In the genomic region with DNA sequence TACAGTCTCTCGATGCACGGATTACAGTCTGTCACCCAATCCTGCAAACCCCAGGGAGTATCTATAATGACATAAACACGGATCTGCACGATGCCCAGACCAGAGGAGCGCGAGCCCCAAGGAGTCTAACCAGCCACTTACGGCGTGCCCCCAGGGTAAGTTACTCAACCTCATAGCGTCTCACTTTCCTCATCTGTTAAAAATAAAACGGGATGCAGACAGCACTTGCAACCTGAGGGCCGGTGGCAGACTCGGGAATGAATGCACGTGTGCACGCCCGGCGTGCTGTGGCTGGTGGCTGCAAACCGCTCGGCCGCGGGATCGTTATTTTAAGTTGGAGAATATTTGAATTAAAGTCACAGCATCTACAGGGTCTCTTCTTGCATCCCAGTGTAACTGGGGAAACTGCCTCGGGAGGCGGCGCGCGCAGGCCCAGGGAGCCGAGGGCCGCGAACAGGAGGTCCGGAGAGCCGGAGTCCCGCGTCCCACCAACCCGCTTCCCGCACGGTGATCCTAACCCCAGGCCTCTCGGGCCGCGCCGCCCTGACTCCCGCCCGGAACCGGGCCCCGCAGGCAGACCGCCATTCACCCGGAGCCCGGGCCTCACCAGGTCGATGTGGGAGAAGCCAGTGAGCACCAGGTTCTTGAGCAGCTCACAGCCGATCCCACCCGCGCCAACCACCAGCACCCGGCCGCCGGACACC, we compare ENCODE assay signal across 8 mouse cellular contexts. TPM values are rescaled to one million over a fixed set of nuclear protein-coding genes. Genes with fewer than 3 reads are reported as not detected.
A peak's percentile ranks its signal among the peaks of the same experiment; 100 is the strongest.
DNase-seq lines count a peak whose midpoint lies in the region; ATAC-seq and TF ChIP-seq lines count a peak whose summit lies in the region.

No protein-coding gene starts in this region.

- peaks cover 6% of the 10 kb centered on the region for H3K36me3 ChIP-seq in heart, adult 2 months (ENCODE audit: control insufficient read depth, insufficient read depth, low read length)
- H3K36me3 ChIP-seq in ES-Bruce4 (ENCODE audit: control insufficient read depth, insufficient read depth, low read length, poor library complexity, severe bottlenecking) = peaks cover 21% of the 10 kb centered on the region
- H3K36me3 ChIP-seq in embryonic facial prominence, embryonic 14.5 days (ENCODE audit: control insufficient read depth, insufficient read depth, low read length) = peaks cover 28% of the 10 kb centered on the region
- H3K36me3 ChIP-seq in hindbrain, embryonic 13.5 days = peaks cover 22% of the 10 kb centered on the region
- peaks cover 29% of the 10 kb centered on the region for H3K36me3 ChIP-seq in liver, embryonic 15.5 days (replicated peaks)

- peaks cover 1% of the 10 kb centered on the region for H3K4me1 ChIP-seq in heart, adult 2 months (ENCODE audit: control insufficient read depth, insufficient read depth, low read length)
- no peaks in the 10 kb centered on the region for H3K4me1 ChIP-seq in ES-Bruce4 (ENCODE audit: control insufficient read depth, insufficient read depth, low read length)
- H3K4me1 ChIP-seq in embryonic facial prominence, embryonic 14.5 days (ENCODE audit: control insufficient read depth, insufficient read depth, low read length) = peaks cover 4% of the 10 kb centered on the region; the same call in 1 of the 2 replicates
- peaks cover 13% of the 10 kb centered on the region for H3K4me1 ChIP-seq in hindbrain, embryonic 13.5 days (replicated peaks)
- H3K4me1 ChIP-seq in liver, embryonic 15.5 days (replicated peaks) = peaks cover 26% of the 10 kb centered on the region
- H3K4me1 ChIP-seq in olfactory bulb, adult 2 months (ENCODE audit: control insufficient read depth, insufficient read depth, low read length) = peaks cover 2% of the 10 kb centered on the region; the same call in 1 of the 2 replicates

- TF ChIP-seq CTCF in heart, adult 2 months (IDR thresholded peaks at IDR 0.05) = no peak
- no peak for TF ChIP-seq CTCF in ES-Bruce4 (IDR thresholded peaks at IDR 0.05; ENCODE audit: low read depth, low read length)
- TF ChIP-seq CTCF in olfactory bulb, adult 2 months (IDR thresholded peaks at IDR 0.05; ENCODE audit: insufficient read depth, low read depth, low read length) = no peak

- H3K27ac ChIP-seq in heart, adult 2 months = peak overlapping the region; percentile 88
- H3K27ac ChIP-seq in ES-Bruce4 (ENCODE audit: insufficient read depth, low read length) = peak overlapping the region; percentile 92
- H3K27ac ChIP-seq in embryonic facial prominence, embryonic 14.5 days (replicated peaks; ENCODE audit: low read depth, low read length) = peak overlapping the region; percentile 90
- peak overlapping the region; percentile 91 for H3K27ac ChIP-seq in hindbrain, embryonic 13.5 days
- H3K27ac ChIP-seq in liver, embryonic 15.5 days (replicated peaks) = peak overlapping the region; percentile 85
- H3K27ac ChIP-seq in olfactory bulb, adult 2 months (ENCODE audit: insufficient read depth, low read depth, low read length) = peak overlapping the region; percentile 63

- under 1% methylated on average over 54 of the region's 54 CpGs for WGBS in heart, adult 2 months
- WGBS in embryonic facial prominence, embryonic 14.5 days = under 1% methylated on average over 32 of the region's 54 CpGs
- under 1% methylated on average over 54 of the region's 54 CpGs for WGBS in hindbrain, embryonic 13.5 days
- under 1% methylated on average over 54 of the region's 54 CpGs for WGBS in liver, embryonic 15.5 days (ENCODE audit: insufficient replicate concordance)
- WGBS in olfactory bulb, adult 2 months = under 1% methylated on average over 54 of the region's 54 CpGs

- H3K9me3 ChIP-seq in ES-Bruce4 (replicated peaks; ENCODE audit: control insufficient read depth, insufficient read depth, low read length, poor library complexity, severe bottlenecking) = no peaks in the 10 kb centered on the region
- H3K9me3 ChIP-seq in embryonic facial prominence, embryonic 14.5 days (ENCODE audit: control insufficient read depth, low read length) = no peaks in the 10 kb centered on the region
- no peaks in the 10 kb centered on the region for H3K9me3 ChIP-seq in hindbrain, embryonic 13.5 days
- no peaks in the 10 kb centered on the region for H3K9me3 ChIP-seq in liver, embryonic 15.5 days (replicated peaks)

- H3K9ac ChIP-seq in heart, adult 2 months (ENCODE audit: low read depth, low read length) = peak overlapping the region; percentile 86
- H3K9ac ChIP-seq in ES-Bruce4 (ENCODE audit: low read depth, poor library complexity, severe bottlenecking) = peak overlapping the region; percentile 96
- H3K9ac ChIP-seq in embryonic facial prominence, embryonic 14.5 days (ENCODE audit: low read depth, low read length) = peak overlapping the region; percentile 95
- peak overlapping the region; percentile 96 for H3K9ac ChIP-seq in hindbrain, embryonic 13.5 days
- H3K9ac ChIP-seq in liver, embryonic 15.5 days = peak overlapping the region; percentile 83

- TF ChIP-seq EP300 in heart, adult 2 months (IDR thresholded peaks at IDR 0.05; ENCODE audit: insufficient read depth, low read depth, low read length) = no peak
- TF ChIP-seq EP300 in ES-Bruce4 (IDR thresholded peaks at IDR 0.05; ENCODE audit: insufficient read depth, low read depth, low read length) = no peak

- intact Hi-C loops in heart, adult 2 months (cut with DNase I) = loop anchor here (2.0 to 10.0 kb wide), 3 partner anchors 29 to 217 kb away; a partner anchor contains a TSS

- peak; percentile 72 for ATAC-seq in embryonic facial prominence, embryonic 14.5 days (ENCODE audit: low read depth)
- ATAC-seq in hindbrain, embryonic 13.5 days (ENCODE audit: low FRiP score) = peak; percentile 88
- peak; percentile 82 for ATAC-seq in liver, embryonic 15.5 days (ENCODE audit: insufficient read depth)

- DNase-seq in heart, adult 2 months = peak in 1 of 2 experiments; percentile 49
- DNase-seq in heart, postnatal 4 days = no peak
- peak; percentile 53 for DNase-seq in embryonic facial prominence, embryonic 14.5 days (ENCODE audit: low spot score)
- no peak for DNase-seq in frontal cortex, postnatal 10 days (ENCODE audit: low spot score in 2 of 2)

- no peaks in the 10 kb centered on the region for H3K79me2 ChIP-seq in heart, adult 2 months (replicated peaks; ENCODE audit: control insufficient read depth, insufficient read depth, low read length)

- H3K4me2 ChIP-seq in embryonic facial prominence, embryonic 14.5 days (ENCODE audit: low read depth, low read length) = peak overlapping the region; percentile 78
- H3K4me2 ChIP-seq in hindbrain, embryonic 13.5 days = peak overlapping the region; percentile 93
- H3K4me2 ChIP-seq in liver, embryonic 15.5 days = peak overlapping the region; percentile 90

- H3K4me3 ChIP-seq in heart, adult 2 months = peak overlapping the region; percentile 87
- H3K4me3 ChIP-seq in ES-Bruce4 (ENCODE audit: low read depth, low read length) = peak overlapping the region; percentile 99
- H3K4me3 ChIP-seq in embryonic facial prominence, embryonic 14.5 days (ENCODE audit: low read depth, low read length) = peak overlapping the region; percentile 86
- H3K4me3 ChIP-seq in hindbrain, embryonic 13.5 days = peak overlapping the region; percentile 91
- H3K4me3 ChIP-seq in liver, embryonic 15.5 days (replicated peaks) = peak overlapping the region; percentile 91
- peak overlapping the region; percentile 85 for H3K4me3 ChIP-seq in olfactory bulb, adult 2 months (ENCODE audit: insufficient read depth, low read depth, low read length)

- no peaks in the 10 kb centered on the region for H3K27me3 ChIP-seq in heart, adult 2 months (ENCODE audit: control insufficient read depth, insufficient read depth, low read length)
- H3K27me3 ChIP-seq in ES-Bruce4 (ENCODE audit: control insufficient read depth, insufficient read depth, low read length, poor library complexity, severe bottlenecking) = no peaks in the 10 kb centered on the region
- no peaks in the 10 kb centered on the region for H3K27me3 ChIP-seq in embryonic facial prominence, embryonic 14.5 days (replicated peaks; ENCODE audit: control insufficient read depth, insufficient read depth, low read length)
- no peaks in the 10 kb centered on the region for H3K27me3 ChIP-seq in hindbrain, embryonic 13.5 days
- no peaks in the 10 kb centered on the region for H3K27me3 ChIP-seq in liver, embryonic 15.5 days

- no peak for TF ChIP-seq POLR2A in heart, adult 2 months (IDR thresholded peaks at IDR 0.05; ENCODE audit: insufficient read depth, low read depth, low read length)
- no peak for TF ChIP-seq POLR2A in ES-Bruce4 (IDR thresholded peaks at IDR 0.05; ENCODE audit: insufficient read depth, low read length)
- TF ChIP-seq POLR2A in olfactory bulb, adult 2 months (IDR thresholded peaks at IDR 0.05; ENCODE audit: insufficient read depth, low read depth, low read length) = no peak

RNA-seq across cellular contexts. Expression of a gene that starts 1.5 kb away (rescaled TPM):
- 10 to 100 TPM; 29.9 to 32.9 TPM for total RNA-seq in heart, adult 2 months (2021)
- 19.5 and 38.6 TPM in 2 replicates for polyA plus RNA-seq in heart, adult 2 months (2012; rRNA removed)
- total RNA-seq in heart, postnatal 4 days (2021) = 10 to 100 TPM; 61.8 to 70.6 TPM
- 220 and 223 TPM in 2 replicates for polyA plus RNA-seq in ES-Bruce4 (2011; ENCODE audit: insufficient read depth, insufficient read length, low read depth, missing spikeins)
- polyA plus RNA-seq in embryonic facial prominence, embryonic 14.5 days (2014; fragmentation: Nextera tagmentation; extraction: Ambion mirVana) = 166 and 183 TPM in 2 replicates
- polyA plus RNA-seq in hindbrain, embryonic 13.5 days (2015; fragmentation: Nextera tagmentation; extraction: Ambion mirVana) = 195 and 198 TPM in 2 replicates
- 84.9 and 87.8 TPM in 2 replicates for polyA plus RNA-seq in liver, embryonic 15.5 days (2015; fragmentation: Nextera tagmentation; extraction: Ambion mirVana)
- not detected in 2 replicates for polyA plus RNA-seq in olfactory bulb, adult 2 months (2012; ENCODE audit: insufficient read depth, insufficient read length, low replicate concordance, missing spikeins)

RNA-seq across cellular contexts. Expression of a gene that starts 28.5 kb away (rescaled TPM):
- total RNA-seq in heart, adult 2 months (2021) = 10 to 100 TPM; 14.8 to 20.6 TPM
- polyA plus RNA-seq in heart, adult 2 months (2012; rRNA removed) = 18.8 and 30.0 TPM in 2 replicates
- 10 to 100 TPM; 24.7 to 25.9 TPM for total RNA-seq in heart, postnatal 4 days (2021)
- polyA plus RNA-seq in ES-Bruce4 (2011; ENCODE audit: insufficient read depth, insufficient read length, low read depth, missing spikeins) = 37.5 and 38.0 TPM in 2 replicates
- 47.5 and 55.0 TPM in 2 replicates for polyA plus RNA-seq in embryonic facial prominence, embryonic 14.5 days (2014; fragmentation: Nextera tagmentation; extraction: Ambion mirVana)
- 82.7 and 87.9 TPM in 2 replicates for polyA plus RNA-seq in hindbrain, embryonic 13.5 days (2015; fragmentation: Nextera tagmentation; extraction: Ambion mirVana)
- 20.9 and 26.0 TPM in 2 replicates for polyA plus RNA-seq in liver, embryonic 15.5 days (2015; fragmentation: Nextera tagmentation; extraction: Ambion mirVana)
- not detected in 2 replicates for polyA plus RNA-seq in olfactory bulb, adult 2 months (2012; ENCODE audit: insufficient read depth, insufficient read length, low replicate concordance, missing spikeins)

RNA-seq across cellular contexts. Expression of a gene that starts 34.9 kb away (rescaled TPM):
- 10 to 100 TPM in 1 of 2 experiments, 1 to 10 TPM in 1; 9.7 to 10.6 TPM for total RNA-seq in heart, adult 2 months (2021)
- 12.1 and 16.8 TPM in 2 replicates for polyA plus RNA-seq in heart, adult 2 months (2012; rRNA removed)
- total RNA-seq in heart, postnatal 4 days (2021) = 10 to 100 TPM; 32.0 to 34.8 TPM
- polyA plus RNA-seq in ES-Bruce4 (2011; ENCODE audit: insufficient read depth, insufficient read length, low read depth, missing spikeins) = 43.3 and 55.5 TPM in 2 replicates
- polyA plus RNA-seq in embryonic facial prominence, embryonic 14.5 days (2014; fragmentation: Nextera tagmentation; extraction: Ambion mirVana) = 6.8 and 7.8 TPM in 2 replicates
- polyA plus RNA-seq in hindbrain, embryonic 13.5 days (2015; fragmentation: Nextera tagmentation; extraction: Ambion mirVana) = 3.1 and 4.6 TPM in 2 replicates
- 0.33 and 0.76 TPM in 2 replicates for polyA plus RNA-seq in liver, embryonic 15.5 days (2015; fragmentation: Nextera tagmentation; extraction: Ambion mirVana)
- not detected in 2 replicates for polyA plus RNA-seq in olfactory bulb, adult 2 months (2012; ENCODE audit: insufficient read depth, insufficient read length, low replicate concordance, missing spikeins)

Comparison
In these comparisons a context has a peak if more than half of its experiments do, and no peak if none do; other contexts are left out.
1. RNA of a gene that starts 1.5 kb away (polyA plus RNA-seq): 220 to 223 TPM in ES-Bruce4, 195 to 198 TPM in hindbrain, embryonic 13.5 days, 166 to 183 TPM in embryonic facial prominence, embryonic 14.5 days, 84.9 to 87.8 TPM in liver, embryonic 15.5 days and 19.5 to 38.6 TPM in heart, adult 2 months; not detected in olfactory bulb, adult 2 months; every median in the first group is over 10 times any median in the second.
2. RNA of a gene that starts 28.5 kb away (polyA plus RNA-seq): 82.7 to 87.9 TPM in hindbrain, embryonic 13.5 days, 47.5 to 55.0 TPM in embryonic facial prominence, embryonic 14.5 days, 37.5 to 38.0 TPM in ES-Bruce4, 20.9 to 26.0 TPM in liver, embryonic 15.5 days and 18.8 to 30.0 TPM in heart, adult 2 months; not detected in olfactory bulb, adult 2 months; every median in the first group is over 10 times any median in the second.
3. Peak in every context shown above with its lines, with median percentiles within 50 percentile points of each other: H3K27ac ChIP-seq, H3K4me3 ChIP-seq, H3K9ac ChIP-seq, ATAC-seq and H3K4me2 ChIP-seq.